Mouse (Mus musculus): ENCODE data around the gene 9130409I23Rik.
A peak's percentile ranks its signal among the peaks of the same experiment; 100 is the strongest.
"Not testable (repeated sequence)": the region's sequence is repeated elsewhere in the genome, so short reads cannot be mapped to it uniquely, and the experiment has no call there.

The 9130409I23Rik gene

GRCm38 (mm10) chr1:181035015-181035778, 15.8 kb upstream of the 9130409I23Rik start:
- DNase-seq: not testable (repeated sequence)

GRCm38 (mm10) chr1:181037623-181038022, 13.4 kb upstream of the 9130409I23Rik start:
- no peak for DNase-seq

- DNase-seq: no peak
Observed at GRCm38 (mm10) chr1:181039652-181040051, 11.4 kb upstream of the 9130409I23Rik start.

- no peak for DNase-seq
Observed at GRCm38 (mm10) chr1:181047520-181047919, 3.5 kb upstream of the 9130409I23Rik start.

DNA sequence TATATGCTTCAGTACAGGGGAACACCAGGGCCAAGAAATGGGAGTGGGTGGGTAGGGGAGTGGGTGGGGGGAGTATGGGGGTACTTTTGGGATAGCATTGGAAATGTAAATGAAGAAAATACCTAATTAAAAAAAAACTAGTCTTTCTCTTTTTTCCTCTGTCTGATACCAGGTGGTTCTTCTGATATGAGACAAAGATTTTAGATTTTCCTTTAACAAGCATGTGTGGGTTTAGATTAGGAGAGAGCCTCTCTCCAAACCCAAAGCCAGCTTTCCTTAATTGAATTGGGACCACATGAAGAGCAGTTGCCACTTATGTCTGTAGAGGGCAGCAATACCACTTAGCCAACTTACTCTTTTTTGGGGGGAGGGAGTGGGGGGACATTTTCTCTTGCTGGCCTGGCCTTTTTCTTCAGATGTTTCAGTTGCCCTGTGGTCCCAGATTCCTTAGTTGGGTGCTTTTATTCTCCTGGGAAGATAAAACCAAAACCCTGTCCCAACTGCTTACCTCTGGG, 1.7 kb upstream of the 9130409I23Rik start:
- no peak for DNase-seq

DNA sequence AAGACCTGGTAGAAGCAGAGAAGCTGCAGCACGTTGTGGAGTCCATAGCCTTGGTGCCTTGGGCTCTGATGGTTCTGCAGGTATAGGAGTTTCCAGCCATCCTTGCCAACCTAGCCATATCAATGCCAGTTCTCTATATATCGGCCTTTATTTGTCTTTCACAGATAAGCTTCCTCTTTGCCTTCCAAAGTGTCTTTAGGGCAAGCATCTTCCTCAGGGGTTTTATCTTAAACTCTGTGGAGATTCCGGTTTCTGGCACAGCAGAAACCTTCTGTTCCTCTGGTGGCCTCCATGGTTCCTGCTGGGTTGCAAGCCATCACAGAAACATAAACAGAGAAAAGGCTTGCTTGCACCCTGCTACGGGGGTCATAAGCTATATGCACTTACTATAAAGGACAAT, 1.9 kb downstream of the 9130409I23Rik start:
- DNase-seq: no peak

- DNase-seq: no peak
Observed at GRCm38 (mm10) chr1:181061784-181062485, 10.9 kb downstream of the 9130409I23Rik start.

DNA sequence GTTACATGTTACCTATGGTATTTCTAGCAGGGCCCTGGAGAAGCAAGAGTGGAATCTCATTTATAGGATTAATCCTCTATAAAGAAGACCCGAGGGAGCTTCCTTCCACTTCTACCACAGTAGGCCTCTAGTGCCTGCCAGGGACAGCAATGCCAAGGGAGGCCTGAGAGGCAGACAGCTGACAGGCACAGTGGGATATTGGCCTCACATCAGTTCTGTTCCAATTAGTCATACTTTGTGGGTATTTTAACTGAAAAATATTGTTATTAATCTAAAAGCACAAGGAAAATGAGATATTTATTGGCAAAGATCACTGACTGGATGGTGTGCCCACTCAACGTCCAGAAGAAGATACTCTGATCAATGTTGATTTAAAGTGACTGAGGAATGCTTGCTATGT, 13.0 kb downstream of the 9130409I23Rik start:
- DNase-seq: no peak

DNA sequence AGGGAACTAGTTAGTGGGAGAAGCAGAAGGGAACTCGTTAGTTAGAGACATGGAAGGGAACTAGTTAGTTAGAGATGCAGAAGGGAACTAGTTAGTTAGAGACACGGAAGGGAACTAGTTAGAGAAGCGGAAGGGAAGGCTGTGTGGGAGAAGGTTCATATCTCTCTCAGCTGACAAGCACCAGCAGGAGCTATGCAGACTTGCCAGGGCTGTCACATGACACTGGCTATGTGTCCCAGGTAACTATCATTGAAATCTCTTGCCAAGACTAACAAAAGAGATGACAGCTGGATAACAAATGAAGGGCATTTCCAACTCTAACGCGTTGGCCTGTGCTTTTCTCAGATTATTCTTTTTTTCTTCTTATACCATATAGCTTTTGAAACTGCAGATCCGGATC, 13.6 kb downstream of the 9130409I23Rik start:
- no peak for DNase-seq

- no peak for DNase-seq
Observed at GRCm38 (mm10) chr1:181068344-181068743, 17.3 kb downstream of the 9130409I23Rik start.

GRCm38 (mm10) chr1:181069671-181070070, 18.6 kb downstream of the 9130409I23Rik start:
- peak; percentile 13 for DNase-seq

DNA sequence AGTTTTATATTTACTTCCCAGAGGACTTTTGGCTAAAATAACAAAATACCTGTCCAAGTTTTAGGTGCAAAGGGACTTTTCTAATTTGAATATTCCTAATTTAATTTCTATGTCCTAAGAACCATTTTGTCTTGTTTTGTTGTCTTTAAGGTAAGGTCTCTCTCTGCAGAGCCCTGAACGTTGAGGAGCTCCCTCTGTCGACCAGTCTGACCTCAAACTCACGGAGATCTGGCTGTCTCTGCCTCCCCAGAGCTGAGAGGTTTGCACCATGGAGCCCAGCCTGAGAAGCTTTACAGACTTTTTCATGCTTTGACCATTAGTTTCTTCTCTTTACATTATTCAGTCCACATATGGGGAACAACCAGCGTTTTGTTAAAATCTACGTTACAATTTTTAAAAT, 22.0 kb downstream of the 9130409I23Rik start:
- DNase-seq: no peak

DNA sequence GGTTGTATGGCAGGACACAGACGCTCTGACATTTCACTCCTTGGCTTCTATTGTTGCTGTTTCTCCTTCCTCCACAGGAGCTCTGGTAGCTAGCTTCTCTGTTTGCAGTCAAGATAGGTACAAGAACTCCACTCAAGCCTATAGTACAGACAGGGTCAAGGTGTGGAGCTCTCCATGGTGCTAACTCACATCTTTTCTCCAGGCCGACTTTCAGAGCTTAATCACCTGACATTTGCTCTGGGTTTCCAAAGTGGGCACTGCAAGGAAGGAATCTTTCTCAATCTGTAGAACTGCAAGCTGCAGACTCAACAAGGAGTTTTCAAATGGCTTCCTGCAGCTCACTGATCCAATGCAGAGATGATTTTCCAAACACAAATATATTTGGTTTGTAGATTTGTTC, 33.0 kb downstream of the 9130409I23Rik start:
- no peak for DNase-seq

GRCm38 (mm10) chr1:181090048-181090447, 39.0 kb downstream of the 9130409I23Rik start:
- no peak for DNase-seq
